In genomic region chr11:60457973-60458372, GRCm38 (mm10) we compare ENCODE assay signal across 19 mouse cellular contexts. TPM values are rescaled to one million over a fixed set of nuclear protein-coding genes. Genes with fewer than 3 reads are reported as not detected.
A peak's percentile ranks its signal among the peaks of the same experiment; 100 is the strongest.
DNase-seq lines count a peak whose midpoint lies in the region; ATAC-seq and TF ChIP-seq lines count a peak whose summit lies in the region.
"Had no signal": no experiment of that assay in that cellular context is flagged by ENCODE, and none has a peak within 500 bp of the region (broad histone marks: within the 10 kb centered on the region; RNA-seq: fewer than 3 reads in every experiment).

No protein-coding gene starts in this region.

- 94% methylated on average over 1 of the region's 1 CpGs for WGBS in forebrain, embryonic 14.5 days
- WGBS in forebrain, embryonic 16.5 days = 91% methylated on average over 1 of the region's 1 CpGs

- H3K4me1 ChIP-seq in forebrain, embryonic 14.5 days (ENCODE audit: control insufficient read depth, insufficient read depth, low read length) = peaks cover 6% of the 10 kb centered on the region
- peaks cover 10% of the 10 kb centered on the region for H3K4me1 ChIP-seq in forebrain, embryonic 16.5 days (replicated peaks; ENCODE audit: control insufficient read depth, insufficient read depth, low read length)
- H3K4me1 ChIP-seq in ES-E14 (ENCODE audit: control insufficient read depth in 2 of 2, insufficient read depth in 2 of 2, low read length in 2 of 2, poor library complexity in 1 of 2) = peaks cover 0 to 3% of the 10 kb centered on the region in 2 experiments; a peak in 1 of 4 replicates

- no peaks in the 10 kb centered on the region for H3K27me3 ChIP-seq in forebrain, embryonic 14.5 days (replicated peaks; ENCODE audit: control insufficient read depth, insufficient read depth, low read length)
- H3K27me3 ChIP-seq in forebrain, embryonic 16.5 days (replicated peaks; ENCODE audit: control insufficient read depth, insufficient read depth, low read length) = no peaks in the 10 kb centered on the region
- H3K27me3 ChIP-seq: embryonic facial prominence, embryonic 12.5 days; forebrain, embryonic 15.5 days; heart, embryonic 13.5 days; hindbrain, embryonic 15.5 days; midbrain, embryonic 13.5 days; neural tube, embryonic 12.5 days had no signal

- intact Hi-C loops in left cerebral cortex, postnatal 36 days (cut with DNase I) = no loop called here

- no peak overlapping the region for H3K4me3 ChIP-seq in forebrain, embryonic 14.5 days (ENCODE audit: low read depth, low read length)
- no peak overlapping the region for H3K4me3 ChIP-seq in forebrain, embryonic 16.5 days (replicated peaks; ENCODE audit: low read length)
- H3K4me3 ChIP-seq in ES-E14 (ENCODE audit: insufficient read depth in 1 of 2, low read depth in 1 of 2, low read length in 2 of 2, poor library complexity in 1 of 2, severe bottlenecking in 1 of 2) = no peak overlapping the region
- H3K4me3 ChIP-seq: embryonic facial prominence, embryonic 12.5 days; forebrain, embryonic 15.5 days; heart, embryonic 13.5 days; hindbrain, embryonic 15.5 days; midbrain, embryonic 13.5 days; neural tube, embryonic 12.5 days had no signal

- no peak overlapping the region for H3K9ac ChIP-seq in forebrain, embryonic 14.5 days (ENCODE audit: low read length)
- no peak overlapping the region for H3K9ac ChIP-seq in forebrain, embryonic 16.5 days (replicated peaks; ENCODE audit: low read depth, low read length)
- no peak overlapping the region for H3K9ac ChIP-seq in ES-E14 (ENCODE audit: insufficient read depth, low read depth, low read length, poor library complexity, severe bottlenecking)
- H3K9ac ChIP-seq: embryonic facial prominence, embryonic 12.5 days; forebrain, embryonic 15.5 days; heart, embryonic 13.5 days; hindbrain, embryonic 15.5 days; midbrain, embryonic 13.5 days; neural tube, embryonic 12.5 days had no signal

- no peak overlapping the region for H3K27ac ChIP-seq in forebrain, embryonic 14.5 days (ENCODE audit: low read depth, low read length)
- no peak overlapping the region for H3K27ac ChIP-seq in forebrain, embryonic 16.5 days (ENCODE audit: low read length)
- no peak overlapping the region for H3K27ac ChIP-seq in ES-E14 (ENCODE audit: insufficient read depth, low read depth, low read length, poor library complexity, severe bottlenecking)
- H3K27ac ChIP-seq: embryonic facial prominence, embryonic 12.5 days; forebrain, embryonic 15.5 days; heart, embryonic 13.5 days; hindbrain, embryonic 15.5 days; midbrain, embryonic 13.5 days; neural tube, embryonic 12.5 days had no signal

- ATAC-seq in forebrain, embryonic 14.5 days = no peak
- no peak for ATAC-seq in forebrain, embryonic 16.5 days
- ATAC-seq: forebrain, embryonic 15.5 days; midbrain, embryonic 13.5 days had no signal

- H3K36me3 ChIP-seq in forebrain, embryonic 14.5 days (ENCODE audit: control insufficient read depth, insufficient read depth, low read length) = peaks cover 63% of the 10 kb centered on the region
- peaks cover 36% of the 10 kb centered on the region for H3K36me3 ChIP-seq in forebrain, embryonic 16.5 days (ENCODE audit: control insufficient read depth, insufficient read depth)
- peaks cover 56% of the 10 kb centered on the region for H3K36me3 ChIP-seq in ES-E14 (ENCODE audit: control insufficient read depth, insufficient read depth, low read length, poor library complexity, severe bottlenecking)

- in situ Hi-C loops in ES-E14 (cut with MboI; ENCODE audit: low sequenced_read_pairs in 2 of 2, unreplicated experiment in 2 of 2) = no loop called here

- no peaks in the 10 kb centered on the region for H3K9me3 ChIP-seq in forebrain, embryonic 14.5 days (replicated peaks; ENCODE audit: control insufficient read depth, low read length)
- no peaks in the 10 kb centered on the region for H3K9me3 ChIP-seq in forebrain, embryonic 16.5 days (ENCODE audit: control insufficient read depth, low read length)
- no peaks in the 10 kb centered on the region for H3K9me3 ChIP-seq in ES-E14 (ENCODE audit: control insufficient read depth, insufficient read depth, low read depth, low read length)
- H3K9me3 ChIP-seq: embryonic facial prominence, embryonic 12.5 days; forebrain, embryonic 15.5 days; heart, embryonic 13.5 days; hindbrain, embryonic 15.5 days; midbrain, embryonic 13.5 days; neural tube, embryonic 12.5 days had no signal

- H3K4me2 ChIP-seq in forebrain, embryonic 14.5 days (ENCODE audit: low read length) = no peak overlapping the region
- no peak overlapping the region for H3K4me2 ChIP-seq in forebrain, embryonic 16.5 days (ENCODE audit: low read length)
- H3K4me2 ChIP-seq: embryonic facial prominence, embryonic 12.5 days; forebrain, embryonic 15.5 days; heart, embryonic 13.5 days; hindbrain, embryonic 15.5 days; liver, embryonic 11.5 days; midbrain, embryonic 13.5 days; neural tube, embryonic 12.5 days had no signal

- DNase-seq in forebrain, embryonic 14.5 days (ENCODE audit: low spot score) = peak; percentile 13
- peak; percentile 13 to 35 for DNase-seq in kidney, postnatal 36 days
- no peak for DNase-seq in kidney, adult 18-20 months
- no peak for DNase-seq in ES-E14 (ENCODE audit: low read depth, low spot score)
- DNase-seq in embryo, embryonic 11 days = peak; percentile 23
- DNase-seq in cerebellum, postnatal 14 days = no peak
- no peak for DNase-seq in left cerebral cortex, postnatal 36 days (ENCODE audit: low spot score in 2 of 2)
- DNase-seq: cerebellum, adult 11-12 months; gastrocnemius, postnatal 14 days; lung, postnatal 10 days; right cerebral cortex, adult 18-20 months had no signal

TF ChIP-seq in ES-E14, 5 proteins besides CTCF, POLR2A, EP300 and RAD21:
- no peak for TF ChIP-seq CHD2 (IDR thresholded peaks at IDR 0.05; ENCODE audit: low read depth, low read length)
- TF ChIP-seq ZNF384 (IDR thresholded peaks at IDR 0.05; ENCODE audit: low read depth, low read length) = peak; percentile 44; the same call in 1 of the 2 replicates

RNA-seq across cellular contexts. Expression of gene Drg2, which starts 3.6 kb away (rescaled TPM):
- 111 and 115 TPM in 2 replicates for polyA plus RNA-seq in forebrain, embryonic 14.5 days (2014; fragmentation: Nextera tagmentation; extraction: Ambion mirVana)
- 103 TPM in 2 replicates for polyA plus RNA-seq in forebrain, embryonic 16.5 days (2015; fragmentation: Nextera tagmentation; extraction: Ambion mirVana)
- 84.4 and 96.7 TPM in 2 replicates for total RNA-seq in ES-E14 (2012; rRNA removed)
- 10 to 100 TPM; 74.9 to 77.6 TPM for total RNA-seq in left cerebral cortex, postnatal 36 days (2021)

RNA-seq across cellular contexts. Expression of gene Myo15, which starts 11.2 kb away (rescaled TPM):
- polyA plus RNA-seq in forebrain, embryonic 14.5 days (2014; fragmentation: Nextera tagmentation; extraction: Ambion mirVana) = 0.08 and 0.09 TPM in 2 replicates
- polyA plus RNA-seq in forebrain, embryonic 16.5 days (2015; fragmentation: Nextera tagmentation; extraction: Ambion mirVana) = 0.08 and 0.15 TPM in 2 replicates
- 0.31 and 0.42 TPM in 2 replicates for total RNA-seq in ES-E14 (2012; rRNA removed)
- total RNA-seq in left cerebral cortex, postnatal 36 days (2021) = under 1 TPM; 0.11 to 0.12 TPM
- polyA plus RNA-seq: forebrain, embryonic 15.5 days had no signal

RNA-seq across cellular contexts. Expression of gene Atpaf2, which starts 39.7 kb away (rescaled TPM):
- polyA plus RNA-seq in forebrain, embryonic 14.5 days (2014; fragmentation: Nextera tagmentation; extraction: Ambion mirVana) = 37.4 and 40.3 TPM in 2 replicates
- polyA plus RNA-seq in forebrain, embryonic 16.5 days (2015; fragmentation: Nextera tagmentation; extraction: Ambion mirVana) = 50.5 and 53.4 TPM in 2 replicates
- 32.5 and 34.3 TPM in 2 replicates for total RNA-seq in ES-E14 (2012; rRNA removed)
- 10 to 100 TPM; 29.9 to 31.5 TPM for total RNA-seq in left cerebral cortex, postnatal 36 days (2021)

RNA-seq across cellular contexts. Expression of gene Gid4, which starts 41.0 kb away (rescaled TPM):
- polyA plus RNA-seq in forebrain, embryonic 14.5 days (2014; fragmentation: Nextera tagmentation; extraction: Ambion mirVana) = 16.5 and 23.1 TPM in 2 replicates
- polyA plus RNA-seq in forebrain, embryonic 16.5 days (2015; fragmentation: Nextera tagmentation; extraction: Ambion mirVana) = 28.7 and 29.7 TPM in 2 replicates
- total RNA-seq in ES-E14 (2012; rRNA removed) = 19.6 and 19.7 TPM in 2 replicates
- 10 to 100 TPM; 52.1 to 54.8 TPM for total RNA-seq in left cerebral cortex, postnatal 36 days (2021)

Comparison
In these comparisons a context has a peak if more than half of its experiments do, and no peak if none do; other contexts are left out.
1. DNase-seq: peak in forebrain, embryonic 14.5 days (single experiment), kidney, postnatal 36 days (2 of 2) and embryo, embryonic 11 days (single experiment); none in kidney, adult 18-20 months (single experiment), ES-E14 (single experiment), cerebellum, postnatal 14 days (0 of 2) and left cerebral cortex, postnatal 36 days (0 of 2).